Mouse (Mus musculus) right cerebral cortex, postnatal 36 days (tissue): ENCODE measurements around the gene Gm13043.
"Not testable (repeated sequence)": the region's sequence is repeated elsewhere in the genome, so short reads cannot be mapped to it uniquely, and the experiment has no call there.

Experiments used
- DNase-seq, 2 experiments: peaks; one replicate each; pipeline ENCODE4 v3.0.0; 2022; ENCODE audit warnings: low spot score in 2 of 2, mixed read lengths in 1 of 2

Gm13043 gene

GRCm38 (mm10) chr4:143511043-143511442 is at the start of gene Gm13043:
Gm13043 (plus strand) TSS chr4:143511343.
- DNase-seq: no peak

- DNase-seq: not testable (repeated sequence)
Observed at GRCm38 (mm10) chr4:143535654-143536053, 24.5 kb downstream of the Gm13043 start, which contains the start of gene Gm13040. Gm13040 (plus strand) TSS chr4:143535954.

GRCm38 (mm10) chr4:143551400-143551799 is 40.3 kb downstream of the Gm13043 start, which contains the start of the genes BC080695 and Gm13057:
BC080695 (plus strand) TSS chr4:143551700.
Gm13057 (plus strand) TSS chr4:143551709.
- not testable (repeated sequence) for DNase-seq
